Mouse (Mus musculus): Measurements from ENCODE around the gene Gm13889. TPM values are rescaled to one million over a fixed set of nuclear protein-coding genes. Genes with fewer than 3 reads are reported as not detected.

The Gm13889 gene
- total RNA-seq, 1 experiment from 2014 or later: not detected

DNA sequence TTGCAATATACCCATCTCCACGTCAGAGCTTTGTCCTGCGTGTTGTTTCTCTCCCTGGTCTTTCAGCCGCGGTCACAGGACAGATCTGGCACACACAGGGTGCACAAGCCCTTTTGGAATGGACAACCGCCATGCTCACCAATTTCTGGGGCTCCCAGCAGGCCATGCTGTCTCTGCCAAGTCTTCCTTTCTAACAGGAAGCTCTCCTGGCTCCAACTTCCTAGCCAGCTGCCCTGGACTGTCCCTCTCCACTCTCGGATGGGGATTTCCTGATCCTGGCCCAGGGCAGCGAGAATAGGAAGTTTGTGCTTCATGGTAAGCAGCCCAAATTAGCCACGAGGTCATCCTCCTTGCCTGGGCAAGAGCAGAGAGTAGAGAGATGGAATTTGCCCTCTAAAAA lies 4.7 kb upstream of the Gm13889 start:
- no peak for ATAC-seq (replicated peaks; ENCODE audit: insufficient number of reproducible peaks, low FRiP score, low TSS enrichment, poor library complexity, severe bottlenecking)

DNA sequence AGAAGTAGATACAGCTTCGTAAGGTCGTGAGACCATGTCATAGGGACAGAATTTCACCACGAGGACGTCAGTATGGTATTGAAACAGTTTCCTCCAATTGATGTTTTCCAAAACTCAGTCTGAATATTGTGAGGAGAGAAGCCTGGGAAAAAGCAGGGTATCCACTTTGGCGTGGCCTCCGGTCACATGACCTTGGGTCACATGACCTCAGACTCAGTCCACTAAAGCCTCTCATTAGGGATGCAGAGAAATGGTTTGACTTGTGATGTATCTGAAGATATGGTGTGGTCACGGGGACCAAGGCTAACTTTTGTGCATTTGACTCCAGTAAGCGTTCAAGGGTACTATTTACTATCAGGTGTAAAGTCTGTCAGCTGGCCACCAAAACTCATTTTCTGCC lies 2.3 kb upstream of the Gm13889 start:
- no peak for ATAC-seq (replicated peaks; ENCODE audit: insufficient number of reproducible peaks, low FRiP score, low TSS enrichment, poor library complexity, severe bottlenecking)

DNA sequence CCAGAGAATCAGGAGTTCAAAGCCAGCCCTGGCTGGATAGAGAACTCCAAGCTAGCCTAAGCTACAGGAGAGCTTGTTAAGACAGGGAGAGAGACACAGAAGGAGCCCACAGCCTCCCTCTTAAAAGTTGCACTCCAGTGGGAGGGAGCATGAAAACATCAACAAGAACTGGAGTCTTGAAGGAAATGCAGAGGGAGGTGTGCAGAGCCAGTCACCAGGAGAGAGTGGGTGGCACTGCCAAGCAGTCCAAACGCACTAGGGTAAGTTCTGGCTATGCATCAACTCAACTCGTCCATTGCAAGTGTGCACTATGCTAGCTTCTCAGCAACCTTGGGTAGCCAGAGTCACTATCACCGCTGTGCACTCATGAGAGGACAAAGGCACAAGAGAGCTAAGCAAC lies 1.2 kb upstream of the Gm13889 start:
- ATAC-seq (replicated peaks; ENCODE audit: insufficient number of reproducible peaks, low FRiP score, low TSS enrichment, poor library complexity, severe bottlenecking): no peak

DNA sequence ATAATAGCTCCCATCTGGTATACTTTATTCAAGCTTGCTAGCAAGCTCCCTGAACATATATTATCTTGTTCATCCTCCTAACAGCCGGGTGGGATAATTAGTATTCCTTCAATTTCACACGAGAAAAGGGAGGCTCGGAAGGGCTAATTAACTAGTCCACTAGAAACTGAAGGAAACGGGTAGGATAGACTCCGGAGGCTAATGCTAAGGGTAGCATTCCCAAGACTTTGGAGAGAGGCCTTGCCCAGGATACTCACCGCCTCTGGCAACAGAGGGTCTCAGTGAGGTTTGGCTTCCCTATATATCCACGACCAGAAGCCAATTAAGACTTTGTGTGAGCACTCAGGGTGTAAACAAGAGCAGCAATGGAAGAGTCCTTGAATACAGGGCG lies 779 bp upstream of the Gm13889 start:
- no peak for ATAC-seq (replicated peaks; ENCODE audit: insufficient number of reproducible peaks, low FRiP score, low TSS enrichment, poor library complexity, severe bottlenecking)

GRCm38 (mm10) chr2:93956331-93956801 lies 635 bp downstream of the Gm13889 start:
- no peak for ATAC-seq (replicated peaks; ENCODE audit: insufficient number of reproducible peaks, low FRiP score, low TSS enrichment, poor library complexity, severe bottlenecking)

- ATAC-seq (replicated peaks; ENCODE audit: insufficient number of reproducible peaks, low FRiP score, low TSS enrichment, poor library complexity, severe bottlenecking): no peak
Observed at GRCm38 (mm10) chr2:93955886-93956285, 1.1 kb downstream of the Gm13889 start.

- no peak for ATAC-seq (replicated peaks; ENCODE audit: insufficient number of reproducible peaks, low FRiP score, low TSS enrichment, poor library complexity, severe bottlenecking)
Observed at GRCm38 (mm10) chr2:93954781-93955578, 2.0 kb downstream of the Gm13889 start.

DNA sequence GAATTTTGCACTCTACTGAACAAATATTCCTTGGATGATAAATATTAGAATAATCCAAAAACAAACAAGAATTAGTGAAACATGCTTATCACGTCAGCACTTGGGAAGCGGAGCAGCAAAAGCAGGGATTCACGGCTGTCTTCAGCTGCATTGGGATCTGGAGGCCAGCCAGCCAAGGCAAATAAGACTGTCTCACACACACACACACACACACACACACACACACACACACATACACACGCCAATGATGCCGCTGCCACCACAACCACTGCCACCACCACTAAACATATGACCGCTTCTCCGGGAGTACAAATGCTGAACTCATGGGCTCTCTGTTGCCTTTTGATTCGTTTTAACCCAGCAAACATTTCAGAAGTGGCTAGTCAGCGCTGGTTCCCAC lies 3.3 kb downstream of the Gm13889 start:
- ATAC-seq (replicated peaks; ENCODE audit: insufficient number of reproducible peaks, low FRiP score, low TSS enrichment, poor library complexity, severe bottlenecking): no peak

DNA sequence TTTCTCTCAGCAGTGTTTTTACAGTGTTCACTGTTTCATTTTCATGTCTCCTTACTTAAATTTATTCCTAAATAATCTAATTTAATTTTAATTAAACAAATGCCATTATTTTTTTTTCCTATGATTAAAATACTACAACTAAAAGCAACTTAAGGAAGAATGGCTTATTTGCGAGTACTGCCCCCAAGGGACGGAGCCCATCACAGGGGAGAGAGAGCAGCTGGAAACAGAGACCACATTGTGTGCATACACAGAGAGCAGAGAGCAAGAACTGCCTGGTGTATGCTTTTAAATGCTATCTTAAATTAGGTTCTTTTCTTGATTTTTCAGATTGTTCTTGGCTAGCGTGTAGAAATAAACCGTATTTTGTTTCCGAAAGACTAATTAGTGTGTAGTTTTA lies 10.0 kb downstream of the Gm13889 start:
- ATAC-seq (replicated peaks; ENCODE audit: insufficient number of reproducible peaks, low FRiP score, low TSS enrichment, poor library complexity, severe bottlenecking): no peak

GRCm38 (mm10) chr2:93944855-93945254 lies 12.1 kb downstream of the Gm13889 start:
- ATAC-seq (replicated peaks; ENCODE audit: insufficient number of reproducible peaks, low FRiP score, low TSS enrichment, poor library complexity, severe bottlenecking): no peak

DNA sequence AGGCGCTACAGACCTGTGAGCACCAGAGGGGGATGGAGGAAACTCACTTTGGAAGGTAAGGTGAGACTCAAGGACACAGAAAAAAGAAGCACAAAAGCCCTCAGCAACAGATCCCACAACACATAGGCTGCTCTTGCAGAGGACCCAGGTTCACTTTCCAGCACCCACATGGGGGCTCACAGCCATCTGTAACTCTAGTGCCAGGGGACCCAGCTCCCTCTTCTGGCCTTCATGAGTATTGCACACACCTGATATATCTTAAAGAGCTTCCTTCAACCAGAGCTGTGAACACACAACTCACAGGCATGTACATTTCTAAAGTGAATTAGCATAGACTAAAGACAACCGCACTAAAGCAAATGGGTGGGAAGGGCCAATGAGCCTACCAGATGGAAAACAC lies 12.9 kb downstream of the Gm13889 start:
- no peak for ATAC-seq (replicated peaks; ENCODE audit: insufficient number of reproducible peaks, low FRiP score, low TSS enrichment, poor library complexity, severe bottlenecking)

DNA sequence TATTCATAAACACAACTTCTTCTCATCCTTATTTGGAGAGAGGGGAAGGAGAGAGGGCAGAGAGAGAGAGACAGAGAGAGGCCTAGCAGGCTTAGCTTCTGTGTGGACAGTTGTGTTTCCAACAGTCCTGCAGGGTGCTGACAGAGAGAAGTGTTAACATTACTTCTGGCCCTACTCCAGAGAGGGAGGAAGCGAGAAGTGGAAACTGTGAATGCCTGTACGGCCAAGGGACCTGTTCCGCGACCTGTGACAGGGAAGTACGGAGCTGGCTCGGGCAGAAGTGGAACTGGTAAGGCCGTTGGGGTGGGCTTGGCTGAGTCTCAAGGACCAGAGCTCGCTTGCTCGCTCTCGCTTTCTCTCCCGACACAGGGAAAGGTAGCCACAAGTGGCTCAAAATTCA lies 15.3 kb downstream of the Gm13889 start:
- ATAC-seq (replicated peaks; ENCODE audit: insufficient number of reproducible peaks, low FRiP score, low TSS enrichment, poor library complexity, severe bottlenecking): no peak

GRCm38 (mm10) chr2:93938534-93938933 lies 18.5 kb downstream of the Gm13889 start:
- ATAC-seq (replicated peaks; ENCODE audit: insufficient number of reproducible peaks, low FRiP score, low TSS enrichment, poor library complexity, severe bottlenecking): no peak

DNA sequence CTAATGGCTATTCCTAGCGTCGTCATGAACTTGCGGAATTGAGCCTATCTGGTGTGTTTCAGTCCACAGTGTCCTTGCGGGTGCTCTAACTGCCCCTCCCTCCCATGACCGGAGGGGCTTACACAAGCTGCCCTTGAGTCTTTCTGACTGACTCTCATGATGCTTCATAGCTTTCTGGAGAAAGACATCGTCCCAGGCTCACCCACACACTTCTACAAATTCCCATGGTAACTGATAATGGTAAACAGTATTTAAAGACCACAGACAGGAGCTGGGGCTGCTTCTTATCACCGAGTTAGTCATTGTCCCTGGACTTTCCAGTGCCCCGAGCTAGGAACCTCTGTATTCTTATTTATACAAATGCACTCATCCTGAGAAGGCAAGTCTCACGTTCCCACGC lies 28.1 kb downstream of the Gm13889 start:
- ATAC-seq (replicated peaks; ENCODE audit: insufficient number of reproducible peaks, low FRiP score, low TSS enrichment, poor library complexity, severe bottlenecking): no peak

DNA sequence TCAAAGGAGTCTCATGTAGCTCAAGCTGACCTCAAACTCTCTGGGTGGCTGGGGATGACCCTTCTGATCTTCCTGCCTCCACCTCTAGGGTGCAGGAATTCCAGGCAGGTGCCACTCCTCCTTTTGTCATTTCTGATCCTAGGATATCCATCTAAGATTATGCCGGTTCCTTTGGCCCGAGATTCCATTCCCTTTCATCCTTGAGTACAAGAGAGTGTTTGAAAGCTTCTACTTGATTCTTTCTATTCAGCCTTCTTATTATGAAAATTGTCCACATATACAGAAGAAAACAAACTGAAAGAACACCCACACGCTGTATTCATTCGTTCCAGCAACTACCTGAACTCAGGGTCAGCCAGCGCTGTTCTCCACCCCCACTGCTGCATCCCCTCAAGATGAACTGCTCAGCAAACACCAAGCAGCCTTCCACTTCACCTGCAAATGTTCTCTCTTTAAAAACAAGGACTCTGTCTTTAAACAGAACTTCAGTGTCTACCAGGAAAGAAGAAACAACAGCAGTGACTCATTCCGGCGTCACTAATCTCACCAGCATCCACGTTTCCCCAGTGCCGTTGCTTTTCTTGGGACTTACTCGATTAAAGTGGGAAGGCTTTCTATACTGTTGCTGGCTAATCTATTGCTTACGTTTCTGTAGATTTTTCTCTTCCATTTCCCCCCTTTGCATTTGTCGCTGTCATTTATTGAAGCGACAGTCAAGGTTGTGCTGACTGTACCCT lies 29.1 kb downstream of the Gm13889 start:
- ATAC-seq (replicated peaks; ENCODE audit: insufficient number of reproducible peaks, low FRiP score, low TSS enrichment, poor library complexity, severe bottlenecking): no peak

DNA sequence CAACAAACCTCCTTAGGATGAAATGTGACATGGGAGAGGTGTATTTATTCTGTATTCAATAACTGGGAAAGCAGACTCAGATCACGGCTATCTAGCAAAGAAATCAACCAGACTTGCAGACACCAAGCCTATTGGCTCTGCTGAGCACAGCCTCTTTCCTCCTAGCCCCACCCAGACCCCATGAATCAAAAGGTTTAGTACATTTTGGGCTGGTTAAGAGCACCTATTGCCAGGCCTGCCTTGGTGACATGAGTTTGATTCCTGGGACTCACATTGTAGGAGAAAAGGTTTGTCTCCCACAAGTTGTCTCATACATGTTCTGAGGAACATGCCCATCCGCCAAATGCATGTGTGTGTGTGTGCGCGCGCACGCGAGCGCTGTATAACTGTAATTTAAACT lies 30.9 kb downstream of the Gm13889 start:
- ATAC-seq (replicated peaks; ENCODE audit: insufficient number of reproducible peaks, low FRiP score, low TSS enrichment, poor library complexity, severe bottlenecking): no peak

- no peak for ATAC-seq (replicated peaks; ENCODE audit: insufficient number of reproducible peaks, low FRiP score, low TSS enrichment, poor library complexity, severe bottlenecking)
Observed at GRCm38 (mm10) chr2:93919093-93919492, 37.9 kb downstream of the Gm13889 start.

DNA sequence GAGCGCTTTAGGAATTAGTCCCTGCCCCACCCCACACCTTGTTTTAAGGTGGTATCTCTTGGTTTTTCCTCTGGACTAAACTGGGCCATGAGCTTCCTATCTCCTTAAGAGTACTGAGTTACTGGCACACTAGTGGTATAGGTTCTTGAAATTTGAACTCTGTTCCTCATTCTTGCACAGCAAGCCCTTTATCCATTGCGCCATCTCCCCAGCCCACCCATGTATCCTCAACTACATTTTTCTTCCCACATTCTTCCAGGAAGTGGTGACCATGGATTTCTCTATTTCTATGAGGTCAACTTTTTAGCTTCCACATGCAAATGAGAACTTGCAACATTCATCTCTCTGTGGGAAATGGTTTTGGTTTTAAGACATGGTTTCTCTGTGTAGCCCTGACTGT lies 43.4 kb downstream of the Gm13889 start:
- ATAC-seq (replicated peaks; ENCODE audit: insufficient number of reproducible peaks, low FRiP score, low TSS enrichment, poor library complexity, severe bottlenecking): no peak

DNA sequence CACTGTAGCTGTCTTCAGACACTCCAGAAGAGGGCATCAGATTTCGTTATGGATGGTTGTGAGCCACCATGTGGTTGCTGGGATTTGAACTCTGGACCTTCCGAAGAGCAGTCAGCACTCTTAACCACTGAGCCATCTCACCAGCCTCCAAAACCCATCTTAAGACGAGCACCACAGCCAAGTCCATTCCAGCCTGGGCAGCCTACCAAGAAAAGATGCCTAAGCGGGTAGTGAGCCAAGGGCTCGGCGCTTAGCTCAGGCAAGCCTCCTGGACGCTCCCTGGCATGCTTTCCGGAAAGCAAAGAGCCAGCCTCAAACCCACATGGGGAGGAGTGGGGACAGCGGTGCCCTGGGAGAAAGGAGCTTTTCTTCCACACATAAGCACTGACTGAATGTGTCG lies 45.1 kb downstream of the Gm13889 start:
- ATAC-seq (replicated peaks; ENCODE audit: insufficient number of reproducible peaks, low FRiP score, low TSS enrichment, poor library complexity, severe bottlenecking): no peak

DNA sequence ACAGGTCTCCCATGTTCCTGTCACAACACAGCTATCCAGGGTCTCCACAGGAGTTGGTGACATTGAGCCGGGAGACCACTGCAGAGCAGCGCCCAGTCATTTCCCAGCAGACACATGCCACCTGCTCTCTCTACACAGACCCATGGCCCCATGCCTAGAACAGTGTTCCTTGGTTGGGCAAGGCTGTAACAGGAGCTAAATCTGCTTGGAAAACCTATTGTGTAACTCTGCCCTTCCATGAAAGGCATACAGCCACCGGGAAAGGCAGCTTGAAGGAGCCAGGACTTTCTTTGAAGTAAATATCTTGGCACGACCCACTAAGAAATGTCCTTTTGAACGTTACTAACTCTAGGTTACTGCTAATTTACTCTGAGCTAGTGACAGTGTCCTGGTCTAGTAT lies 47.3 kb downstream of the Gm13889 start:
- no peak for ATAC-seq (replicated peaks; ENCODE audit: insufficient number of reproducible peaks, low FRiP score, low TSS enrichment, poor library complexity, severe bottlenecking)

Data from monocyte, adult 5-6 weeks (primary cell).